27 mouse cellular contexts compared by ENCODE assay signal in the genomic region with DNA sequence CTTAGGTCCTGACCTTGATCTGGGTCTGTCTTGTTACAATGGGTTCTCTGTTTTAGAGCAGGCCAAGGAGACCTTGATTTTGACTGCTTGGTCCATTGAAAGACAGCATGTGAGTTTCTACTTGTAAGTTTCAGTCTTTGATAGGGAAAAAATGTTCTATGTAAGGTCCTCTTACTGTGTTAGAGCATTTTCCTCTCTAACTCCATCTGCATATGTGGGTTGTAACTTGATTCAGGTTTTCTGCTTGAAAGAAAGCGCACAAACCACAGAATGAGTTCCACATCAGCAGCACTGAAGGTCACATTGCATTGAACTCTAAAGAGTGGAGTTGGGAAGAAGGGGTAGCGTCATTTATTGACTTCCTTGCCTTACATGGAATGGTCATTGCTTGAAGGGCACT.
DNase-seq lines count a peak whose midpoint lies in the region; ATAC-seq and TF ChIP-seq lines count a peak whose summit lies in the region.
"Had no signal": no experiment of that assay in that cellular context is flagged by ENCODE, and none has a peak within 500 bp of the region (broad histone marks: within the 10 kb centered on the region; RNA-seq: fewer than 3 reads in every experiment).

No protein-coding gene starts in this region.

- no peak overlapping the region for H3K4me3 ChIP-seq in heart, embryonic 11.5 days (ENCODE audit: low read depth, low read length)
- no peak overlapping the region for H3K4me3 ChIP-seq in myocyte
- H3K4me3 ChIP-seq: embryonic facial prominence, embryonic 13.5 days; heart, embryonic 15.5 days; hindbrain, embryonic 10.5 days; hindbrain, embryonic 15.5 days; limb, embryonic 12.5 days; liver, embryonic 15.5 days; neural tube, embryonic 15.5 days; stomach, embryonic 15.5 days had no signal

- no peaks in the 10 kb centered on the region for H3K36me3 ChIP-seq in heart, embryonic 11.5 days (ENCODE audit: control insufficient read depth, insufficient read depth, low read length)
- H3K36me3 ChIP-seq in myocyte (ENCODE audit: control insufficient read depth, insufficient read depth) = no peaks in the 10 kb centered on the region
- H3K36me3 ChIP-seq: embryonic facial prominence, embryonic 13.5 days; heart, embryonic 15.5 days; hindbrain, embryonic 10.5 days; hindbrain, embryonic 15.5 days; limb, embryonic 12.5 days; liver, embryonic 15.5 days; neural tube, embryonic 15.5 days; stomach, embryonic 15.5 days had no signal

- no peak for TF ChIP-seq POLR2A in myocyte (IDR thresholded peaks at IDR 0.05; ENCODE audit: insufficient read length, low read depth)

- no peaks in the 10 kb centered on the region for H3K9me3 ChIP-seq in heart, embryonic 11.5 days (replicated peaks; ENCODE audit: control insufficient read depth, low read length)
- H3K9me3 ChIP-seq: embryonic facial prominence, embryonic 13.5 days; heart, embryonic 15.5 days; hindbrain, embryonic 10.5 days; hindbrain, embryonic 15.5 days; limb, embryonic 12.5 days; liver, embryonic 15.5 days; neural tube, embryonic 15.5 days; stomach, embryonic 15.5 days had no signal

- no peak for TF ChIP-seq CTCF in Patski (IDR thresholded peaks at IDR 0.05)

- H3K9ac ChIP-seq in heart, embryonic 11.5 days (ENCODE audit: low read depth, low read length) = no peak overlapping the region
- H3K9ac ChIP-seq: embryonic facial prominence, embryonic 13.5 days; heart, embryonic 15.5 days; hindbrain, embryonic 15.5 days; limb, embryonic 12.5 days; liver, embryonic 15.5 days; lung, embryonic 14.5 days; neural tube, embryonic 15.5 days; stomach, embryonic 15.5 days had no signal

- no peak overlapping the region for H3K4me2 ChIP-seq in heart, embryonic 11.5 days
- H3K4me2 ChIP-seq in myocyte (ENCODE audit: low read depth) = peak overlapping the region; percentile 66
- H3K4me2 ChIP-seq: embryonic facial prominence, embryonic 13.5 days; heart, embryonic 15.5 days; hindbrain, embryonic 15.5 days; limb, embryonic 12.5 days; liver, embryonic 15.5 days; lung, embryonic 14.5 days; neural tube, embryonic 15.5 days; stomach, embryonic 15.5 days had no signal

- H3K79me2 ChIP-seq in myocyte (ENCODE audit: control insufficient read depth, insufficient read depth) = no peaks in the 10 kb centered on the region

- H3ac ChIP-seq in myocyte (ENCODE audit: control insufficient read depth, insufficient read length) = no peak overlapping the region

- H3K27ac ChIP-seq in heart, embryonic 11.5 days (ENCODE audit: low read depth, low read length) = peak overlapping the region; percentile 29; the same call in 1 of the 2 replicates
- H3K27ac ChIP-seq: embryonic facial prominence, embryonic 13.5 days; heart, embryonic 15.5 days; hindbrain, embryonic 10.5 days; hindbrain, embryonic 15.5 days; limb, embryonic 12.5 days; liver, embryonic 15.5 days; neural tube, embryonic 15.5 days; stomach, embryonic 15.5 days had no signal

- no peaks in the 10 kb centered on the region for H3K27me3 ChIP-seq in heart, embryonic 11.5 days (ENCODE audit: control insufficient read depth, insufficient read depth, low read length)
- no peaks in the 10 kb centered on the region for H3K27me3 ChIP-seq in Patski
- H3K27me3 ChIP-seq in myocyte (ENCODE audit: control insufficient read depth, insufficient read depth, insufficient read length) = no peaks in the 10 kb centered on the region
- H3K27me3 ChIP-seq: embryonic facial prominence, embryonic 13.5 days; heart, embryonic 15.5 days; hindbrain, embryonic 15.5 days; limb, embryonic 12.5 days; liver, embryonic 15.5 days; neural tube, embryonic 15.5 days; stomach, embryonic 15.5 days had no signal

- WGBS in heart, embryonic 11.5 days (ENCODE audit: insufficient replicate concordance) = 60% methylated on average over 2 of the region's 2 CpGs

- no peaks in the 10 kb centered on the region; the same call in 1 of the 2 replicates for H3K4me1 ChIP-seq in heart, embryonic 11.5 days (ENCODE audit: control insufficient read depth, insufficient read depth, low read length)
- H3K4me1 ChIP-seq: hindbrain, embryonic 10.5 days; hindbrain, embryonic 15.5 days; limb, embryonic 12.5 days; liver, embryonic 15.5 days; neural tube, embryonic 15.5 days; stomach, embryonic 15.5 days had no signal

- POLR2A ChIA-PET in Patski (lab: Charles Lee) = no interaction called here

- ATAC-seq in heart, embryonic 11.5 days (replicated peaks; ENCODE audit: insufficient number of reproducible peaks, low FRiP score, low TSS enrichment) = no peak
- ATAC-seq in Patski = peak; percentile 63
- ATAC-seq: forebrain, embryonic 14.5 days had no signal

- DNase-seq in heart, postnatal 4 days = no peak
- peak; percentile 2 for DNase-seq in kidney, adult 9 months
- DNase-seq in kidney, adult 8-10 months = no peak
- peak; percentile 30 for DNase-seq in Patski (ENCODE audit: low read depth, low spot score)
- no peak for DNase-seq in urinary bladder, adult 2 months (ENCODE audit: low spot score)
- DNase-seq: adrenal gland, postnatal 10 days; B cell, adult 2 months; cerebellum, adult 11-12 months; cerebellum, adult 9-11 months; embryo, embryonic 11 days; gastrocnemius, postnatal 10 days; kidney, adult 18-20 months; lung, embryonic 14.5 days; lung, postnatal 14 days; midbrain, embryonic 14.5 days; right cerebral cortex, postnatal 25 days had no signal

- in situ Hi-C loops in Patski (cut with MboI; ENCODE audit: low pct_unique_long_range_greater_than_20kb) = no loop called here

- CTCF ChIA-PET in Patski (lab: Charles Lee) = no interaction called here

TF ChIP-seq in myocyte, 11 proteins besides CTCF, POLR2A, EP300 and RAD21:
- no peak for TF ChIP-seq MYOG (IDR thresholded peaks at IDR 0.05; ENCODE audit: control insufficient read depth in 1 of 3, insufficient read depth in 1 of 3, insufficient read length in 2 of 3, low read depth in 2 of 3)
- no peak for TF ChIP-seq TCF12 (IDR thresholded peaks at IDR 0.05; ENCODE audit: insufficient read depth, poor library complexity, severe bottlenecking)
- no peak for TF ChIP-seq USF1 (IDR thresholded peaks at IDR 0.05; ENCODE audit: low read depth)

Comparison
In these comparisons a context has a peak if more than half of its experiments do, and no peak if none do; other contexts are left out.
1. DNase-seq: peak in kidney, adult 9 months (single experiment) and Patski (single experiment); none in heart, postnatal 4 days (single experiment), kidney, adult 8-10 months (0 of 2) and urinary bladder, adult 2 months (single experiment).